Mouse (Mus musculus): ENCODE results near the gene Nt5c. TPM values are rescaled to one million over a fixed set of nuclear protein-coding genes. Genes with fewer than 3 reads are reported as not detected.
"Not testable (repeated sequence)": the region's sequence is repeated elsewhere in the genome, so short reads cannot be mapped to it uniquely, and the experiment has no call there.

Gene Nt5c
- total RNA-seq, 2 experiments from 2014 or later: 91.6 to 113 TPM

DNA sequence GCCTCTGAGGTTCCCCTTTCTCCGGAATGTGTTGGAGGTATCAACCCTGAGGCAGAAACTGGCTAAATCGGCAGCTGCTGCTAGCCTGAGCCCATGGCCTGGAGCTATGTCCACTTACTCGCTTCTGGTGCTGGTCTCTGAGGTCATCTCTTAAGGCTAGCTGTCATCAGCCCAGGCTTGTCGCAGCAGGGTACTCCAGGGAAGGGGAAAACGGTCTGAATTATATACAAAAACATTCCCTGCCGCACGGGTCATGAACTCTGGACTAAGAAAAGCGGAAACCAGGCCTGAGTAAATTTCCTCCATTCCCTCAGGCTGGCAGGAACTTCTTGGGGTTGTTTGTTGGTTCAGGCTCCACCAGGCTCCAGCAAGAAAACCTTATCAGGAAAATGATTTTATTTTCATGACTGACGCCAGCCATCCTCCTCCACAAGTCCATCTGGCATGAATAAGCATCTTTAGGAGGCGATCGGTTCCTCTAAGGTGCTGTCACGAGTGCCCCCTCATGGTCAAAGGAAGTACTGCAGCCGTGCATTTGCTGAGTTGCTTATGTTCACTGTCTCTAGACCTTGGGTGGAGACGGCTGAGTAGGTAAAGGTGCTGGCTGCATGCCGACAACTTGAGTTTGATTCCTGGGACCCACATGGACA lies 17.9 kb downstream of the Nt5c start:
- peak; percentile 87 to 89 for DNase-seq (ENCODE audit: low spot score in 2 of 2)

DNA sequence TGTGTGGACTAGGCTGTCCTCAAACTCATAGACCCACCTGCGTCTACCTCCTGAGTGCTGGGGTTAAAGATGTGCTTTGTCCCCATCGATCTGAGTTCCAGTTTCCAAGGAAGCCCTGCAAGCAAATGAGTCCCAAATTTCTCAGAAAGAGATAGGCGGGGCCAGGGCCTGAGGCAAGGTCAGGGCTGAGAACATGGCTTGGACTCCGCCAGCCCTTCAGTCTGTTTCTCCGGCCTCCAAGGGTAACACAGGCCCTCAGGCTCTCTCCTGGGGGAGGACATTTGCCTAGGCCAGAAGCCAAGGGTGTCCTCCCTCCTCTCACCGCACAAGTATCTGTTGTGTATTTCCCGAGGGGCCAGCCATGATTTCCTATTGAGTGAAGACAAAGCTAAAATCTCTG lies 19.5 kb downstream of the Nt5c start:
- DNase-seq (ENCODE audit: low spot score in 2 of 2): no peak

DNA sequence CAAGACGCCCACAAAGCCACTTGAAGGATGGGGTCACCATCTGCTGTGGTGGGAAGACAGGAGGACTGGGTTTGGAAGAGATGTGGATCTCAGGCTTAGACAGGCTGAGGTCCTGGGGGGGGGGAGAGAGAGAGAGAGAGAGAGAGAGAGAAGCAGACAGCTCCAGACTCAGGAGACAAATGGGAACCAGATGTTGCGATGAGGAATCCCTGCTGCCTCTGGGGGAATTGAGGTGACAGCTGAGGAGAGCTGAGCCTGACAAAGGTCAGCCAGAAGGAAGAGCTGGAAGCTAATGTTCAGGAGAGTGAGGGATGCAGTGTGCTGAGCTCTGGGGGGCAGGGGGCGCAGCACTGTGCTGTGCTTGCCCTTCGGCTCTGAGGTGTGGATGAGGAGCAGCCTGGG lies 24.4 kb downstream of the Nt5c start:
- no peak for DNase-seq (ENCODE audit: low spot score in 2 of 2)

DNA sequence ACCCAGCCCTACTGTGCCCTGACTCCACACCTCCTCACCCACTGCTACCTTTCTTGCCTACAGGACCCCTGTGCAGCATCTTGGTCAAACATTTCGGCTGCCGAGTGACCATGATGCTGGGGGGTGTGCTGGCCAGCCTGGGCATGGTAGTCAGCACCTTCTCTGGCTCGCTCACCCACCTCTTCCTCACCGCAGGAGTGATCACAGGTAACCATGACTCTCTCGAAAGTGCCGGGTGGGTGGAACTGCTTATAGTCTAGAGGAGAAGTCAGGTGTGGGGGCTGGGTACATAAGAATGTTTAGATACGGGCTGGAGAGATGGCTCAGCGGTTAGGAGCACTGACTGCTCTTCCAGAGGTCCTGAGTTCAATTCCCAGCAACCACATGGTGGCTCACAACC lies 26.8 kb downstream of the Nt5c start:
- no peak for DNase-seq (ENCODE audit: low spot score in 2 of 2)

DNA sequence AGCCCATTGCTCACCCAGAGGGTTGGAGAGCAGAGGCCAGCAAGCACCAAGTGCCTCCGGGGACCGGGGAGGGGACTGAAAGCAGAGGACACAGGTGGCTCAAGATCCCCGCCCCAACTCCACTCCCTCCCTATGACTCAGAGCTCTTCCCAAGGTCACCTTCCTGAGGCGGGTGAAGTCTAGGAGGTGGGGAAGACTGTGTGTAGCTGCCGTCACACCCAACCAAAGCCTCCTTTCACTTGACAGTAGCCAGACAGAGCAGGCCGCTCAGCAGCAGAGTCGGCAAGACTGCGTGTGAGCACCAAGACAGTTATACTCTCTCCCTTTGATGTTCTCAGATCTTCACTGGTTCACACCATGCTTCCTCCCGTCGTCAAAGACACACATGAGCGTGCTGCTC lies 28.3 kb downstream of the Nt5c start:
- no peak for DNase-seq (ENCODE audit: low spot score in 2 of 2)

DNA sequence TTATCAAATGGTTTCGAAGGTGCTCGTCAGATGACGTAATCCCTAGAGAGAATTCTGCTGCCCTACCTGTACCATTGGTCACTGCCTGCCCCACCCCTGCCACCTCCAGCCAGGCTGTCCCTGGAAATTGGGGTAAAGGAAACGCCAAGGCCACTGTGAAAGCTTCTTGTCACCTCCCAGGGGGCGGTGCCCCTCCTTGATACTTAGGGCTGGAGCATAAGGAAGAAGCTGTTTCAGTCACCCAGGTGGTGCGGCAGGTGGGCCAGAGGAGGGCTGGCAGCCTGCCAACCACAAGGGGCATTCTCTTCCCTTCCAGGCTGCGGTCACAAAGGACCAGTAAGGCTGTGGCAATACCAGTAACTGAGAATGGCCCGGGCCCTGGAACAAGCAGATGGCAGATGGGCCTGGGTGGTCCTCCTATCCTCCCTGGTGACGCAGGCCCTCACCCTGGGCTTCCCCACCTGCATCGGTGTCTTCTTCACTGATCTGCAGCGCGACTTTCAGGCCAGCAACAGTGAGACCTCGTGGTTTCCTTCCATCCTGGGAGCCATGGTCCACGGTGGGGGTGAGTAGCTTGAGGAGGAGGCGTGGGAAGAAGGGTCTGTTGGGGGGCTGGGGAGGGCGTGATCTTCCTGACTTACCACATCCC lies 29.3 kb downstream of the Nt5c start, which contains the start of gene Slc16a5:
Slc16a5 (plus strand) TSS at position 232 of the 649 bp plus-strand sequence.
- DNase-seq (ENCODE audit: low spot score in 2 of 2): no peak

DNA sequence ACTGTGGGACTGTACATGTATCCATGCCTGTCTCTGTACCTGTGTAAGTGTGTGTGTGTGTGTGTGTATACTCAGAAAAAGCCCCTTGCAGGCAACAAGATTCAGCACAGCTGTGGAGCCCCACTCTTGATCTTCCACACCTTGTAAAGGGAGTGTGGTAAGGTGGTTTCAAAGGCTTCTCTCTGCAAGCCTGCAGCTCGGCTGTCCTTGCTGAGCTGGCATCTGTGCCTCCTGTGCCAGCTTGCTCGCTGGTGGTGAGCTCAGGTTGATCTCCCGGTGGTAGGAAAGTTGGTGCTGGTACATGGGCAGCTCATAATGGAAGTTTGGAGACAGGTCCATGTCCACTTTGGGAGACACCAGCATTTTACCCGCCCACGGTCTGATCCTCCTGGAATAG lies 29.8 kb downstream of the Nt5c start:
- no peak for DNase-seq (ENCODE audit: low spot score in 2 of 2)

DNA sequence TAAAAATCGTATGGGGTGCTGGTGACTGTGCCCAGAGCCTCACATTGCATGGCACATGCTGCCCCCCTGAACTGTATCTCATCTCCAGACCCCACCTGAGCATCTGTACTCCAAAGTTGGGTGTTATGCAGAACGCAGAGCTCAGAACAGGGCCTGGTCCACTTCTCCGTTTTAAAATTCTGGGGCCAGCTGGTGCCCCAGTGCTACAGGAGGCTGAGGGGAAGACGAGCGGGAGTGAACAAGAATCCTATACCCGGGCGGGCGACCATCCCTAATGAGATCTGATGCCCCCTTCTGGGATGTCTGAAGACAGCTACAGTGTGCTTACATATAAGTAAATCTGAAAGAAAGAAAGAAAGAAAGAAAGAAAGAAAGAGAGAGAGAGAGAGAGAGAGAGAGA lies 30.7 kb downstream of the Nt5c start:
- no peak for DNase-seq (ENCODE audit: low spot score in 2 of 2)

DNA sequence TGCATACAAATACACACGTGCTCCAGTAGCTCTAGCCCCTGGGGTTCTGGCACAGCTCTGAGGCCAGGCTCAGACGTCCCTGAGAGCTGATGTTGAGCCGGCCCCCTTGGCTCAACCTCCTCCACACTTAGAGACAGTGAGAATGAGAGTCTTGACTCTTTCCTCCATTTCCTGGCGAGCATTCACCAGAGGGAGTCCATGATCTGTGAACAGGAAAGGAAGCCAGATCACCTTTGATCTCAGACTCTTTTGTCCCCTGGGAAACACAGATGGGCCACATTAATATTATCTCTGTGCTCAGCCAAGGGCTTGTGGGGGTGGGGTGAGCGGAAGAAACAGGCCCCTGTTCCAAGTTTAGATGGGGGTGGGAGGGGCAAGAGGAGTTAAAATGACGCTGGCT lies 34.3 kb downstream of the Nt5c start:
- DNase-seq (ENCODE audit: low spot score in 2 of 2): no peak

DNA sequence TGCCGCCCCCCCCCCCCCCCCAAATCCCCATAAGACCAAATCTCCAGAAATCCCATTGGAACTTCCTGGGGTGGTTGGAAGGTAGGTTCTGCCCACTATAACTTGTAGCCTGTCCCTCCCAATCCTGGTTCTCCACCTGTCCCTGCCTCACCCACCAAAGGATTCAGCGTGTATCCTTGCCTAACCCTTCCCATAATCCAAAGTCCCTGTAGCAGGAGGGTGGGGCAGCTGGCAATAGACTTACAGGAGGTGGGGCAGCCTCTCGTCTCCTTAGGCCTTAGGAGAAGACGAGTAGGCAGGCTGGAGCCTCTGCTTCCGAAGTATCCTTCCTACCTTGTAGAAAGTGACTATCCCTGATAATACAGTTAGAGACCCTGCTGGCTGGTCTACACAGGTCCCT lies 35.5 kb downstream of the Nt5c start:
- DNase-seq (ENCODE audit: low spot score in 2 of 2): no peak

DNA sequence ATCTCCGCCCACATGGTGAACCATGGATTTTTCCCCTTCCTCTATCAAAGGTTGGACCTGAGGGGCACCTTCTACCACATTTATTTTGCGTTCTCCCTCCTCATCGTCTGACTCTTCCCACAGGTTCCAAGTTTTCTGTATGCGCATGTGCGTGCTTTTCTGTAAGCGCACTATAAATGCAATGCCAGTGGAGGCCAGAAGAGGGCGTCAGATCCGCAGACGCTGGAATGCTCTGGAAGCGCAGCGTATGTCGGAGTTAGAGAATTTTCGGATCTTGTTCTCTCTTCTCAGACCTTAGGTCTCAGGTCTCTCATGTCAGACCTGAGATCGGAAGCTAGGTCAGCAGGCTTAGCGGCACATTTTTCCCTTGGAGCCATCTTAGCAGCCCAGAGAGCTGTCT lies 36.0 kb downstream of the Nt5c start:
- DNase-seq (ENCODE audit: low spot score in 2 of 2): no peak

DNA sequence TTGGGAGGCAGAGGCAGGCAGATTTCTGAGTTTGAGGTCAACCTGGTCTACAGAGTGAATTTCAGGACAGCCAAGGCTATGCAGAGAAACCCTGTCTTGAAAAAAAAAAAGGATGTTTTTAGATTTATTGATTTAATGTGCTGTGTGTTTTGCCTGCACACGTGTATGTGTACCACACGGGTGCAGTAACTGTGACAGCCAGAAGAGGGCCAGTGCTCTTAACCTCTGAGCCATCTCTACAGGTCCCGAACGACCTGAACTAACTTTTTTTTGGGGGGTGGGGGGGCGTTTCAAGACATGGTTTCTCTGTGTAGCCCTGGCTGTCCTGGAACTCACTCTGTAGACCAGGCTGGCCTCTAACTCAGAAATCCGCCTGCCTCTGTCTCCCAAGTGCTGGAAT lies 36.8 kb downstream of the Nt5c start:
- not testable (repeated sequence) for DNase-seq (ENCODE audit: low spot score in 2 of 2)

DNA sequence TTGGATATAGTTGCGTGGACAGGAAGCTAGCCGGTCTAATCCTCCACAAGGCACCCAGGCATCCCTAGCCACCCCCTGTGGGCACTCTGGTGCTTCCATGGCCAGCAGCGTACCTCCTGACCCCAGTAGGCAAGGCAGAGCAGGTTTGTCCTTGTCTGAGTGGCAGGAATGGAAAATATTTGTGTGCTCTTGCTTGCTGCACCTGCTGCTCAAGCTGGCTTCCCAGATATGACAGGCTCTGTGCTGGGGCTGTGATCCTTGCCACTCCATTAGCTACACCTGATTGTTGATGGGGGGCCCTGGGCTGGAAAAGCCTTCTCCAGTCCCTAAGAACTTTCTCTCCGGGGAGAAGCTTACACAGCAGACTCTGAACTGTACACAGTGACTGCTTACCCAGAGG lies 38.4 kb downstream of the Nt5c start:
- DNase-seq (ENCODE audit: low spot score in 2 of 2): no peak

DNA sequence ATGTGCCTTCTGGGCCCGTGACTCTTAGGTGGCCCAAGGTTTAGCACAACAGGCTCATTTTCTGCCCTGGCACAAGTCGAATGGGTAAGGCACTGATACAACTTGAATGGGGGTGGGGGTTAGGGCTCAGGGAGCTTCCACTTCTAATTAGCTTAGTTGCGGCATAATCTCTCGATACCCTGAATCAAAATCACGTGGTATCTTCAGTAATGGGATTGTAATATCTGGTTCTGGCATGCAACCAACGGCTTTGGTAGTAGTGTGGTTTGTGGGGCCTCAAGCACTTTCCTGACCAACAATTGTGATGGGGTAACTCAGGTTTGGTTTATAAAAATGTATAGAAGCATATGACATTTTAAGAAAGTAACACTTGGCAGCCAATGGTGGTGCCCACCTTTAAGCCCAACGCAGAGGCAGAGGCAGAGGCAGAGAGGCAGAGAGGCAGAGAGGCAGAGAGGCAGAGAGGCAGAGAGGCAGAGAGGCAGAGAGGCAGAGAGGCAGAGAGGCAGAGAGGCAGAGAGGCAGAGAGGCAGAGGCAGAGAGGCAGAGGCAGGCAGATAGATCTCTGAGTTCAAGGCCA lies 39.3 kb downstream of the Nt5c start:
- no peak for DNase-seq (ENCODE audit: low spot score in 2 of 2)

DNA sequence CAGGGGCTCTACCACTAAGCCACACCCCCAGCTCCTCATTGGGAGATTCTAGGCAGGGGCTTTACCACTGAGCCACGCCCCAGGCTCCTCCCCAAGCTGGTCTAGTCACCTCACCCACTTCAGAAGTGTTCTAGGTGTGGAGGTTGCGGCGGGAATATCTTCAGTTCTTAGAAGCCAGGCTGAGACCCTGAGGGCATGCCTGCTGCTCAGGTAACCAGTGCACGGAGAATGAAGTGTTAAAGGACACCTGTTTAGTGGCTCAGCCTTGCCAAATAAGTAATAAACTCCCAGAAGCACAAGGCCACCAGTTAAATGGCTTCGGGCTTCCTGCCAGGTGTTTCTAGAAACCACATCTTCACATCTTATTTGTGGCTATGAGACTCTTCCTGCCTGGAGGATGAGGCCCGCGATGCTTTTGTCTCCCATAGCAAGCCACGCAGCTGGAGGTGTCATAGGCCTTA lies 39.9 kb downstream of the Nt5c start:
- DNase-seq (ENCODE audit: low spot score in 2 of 2): no peak

DNA sequence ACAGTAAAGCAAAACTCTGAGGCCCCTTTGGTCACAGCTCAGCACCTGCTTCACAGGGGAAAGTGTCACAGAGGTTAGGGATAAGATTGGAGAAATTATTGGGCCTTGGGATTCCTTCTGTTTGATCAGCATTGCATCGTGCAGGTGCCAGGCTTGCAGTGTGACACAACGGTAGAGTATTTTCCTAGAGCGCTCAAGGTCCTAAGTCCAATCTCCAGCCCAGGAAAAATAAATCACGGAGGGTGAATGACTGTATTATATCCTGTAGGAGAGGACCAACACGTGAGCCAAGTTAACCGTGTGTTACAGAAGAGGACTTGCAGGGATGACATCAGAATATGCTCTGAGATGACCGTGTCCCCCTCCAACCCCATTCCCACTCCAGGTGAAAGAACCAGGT lies 41.5 kb downstream of the Nt5c start:
- no peak for DNase-seq (ENCODE audit: low spot score in 2 of 2)

DNA sequence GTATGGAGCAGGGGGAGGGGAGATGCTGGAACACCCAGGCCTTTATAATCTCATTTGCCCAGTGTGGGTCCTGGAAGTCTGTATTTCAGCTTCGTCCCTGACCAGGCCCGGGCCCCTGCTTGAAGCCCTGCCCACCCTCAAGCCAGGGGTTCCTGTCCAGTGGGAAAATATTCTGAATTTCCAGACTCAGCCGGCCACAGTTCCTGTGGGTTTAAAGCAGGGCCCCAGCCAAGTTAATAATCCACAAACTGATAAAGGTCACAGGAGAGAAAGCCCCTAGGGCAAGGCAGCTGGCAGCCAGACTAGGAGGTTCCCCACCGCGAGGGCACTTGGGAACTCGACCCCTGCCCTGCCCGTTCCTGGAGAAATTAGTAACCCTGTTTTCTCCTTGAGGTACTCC lies 42.7 kb downstream of the Nt5c start:
- DNase-seq (ENCODE audit: low spot score in 2 of 2): no peak

DNA sequence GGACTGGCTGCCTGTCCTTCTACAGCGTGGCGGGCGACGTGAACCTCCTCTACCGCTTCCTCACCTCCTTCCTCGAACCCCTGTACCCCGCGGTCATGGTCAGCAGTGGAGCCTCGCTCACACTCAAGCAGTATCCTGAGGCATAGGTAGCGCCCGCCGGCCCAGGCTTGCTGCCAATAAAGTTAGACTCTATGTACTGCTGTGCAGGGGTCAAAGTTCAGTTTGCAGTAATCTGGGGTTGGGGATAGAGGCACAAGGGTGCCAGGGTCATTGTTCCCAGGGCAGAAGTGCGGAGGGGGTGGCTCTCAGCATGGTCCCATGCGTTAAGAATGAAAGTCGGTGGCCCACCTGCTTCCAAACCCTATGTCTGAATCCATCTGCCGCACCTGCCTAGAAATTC lies 43.6 kb downstream of the Nt5c start:
- DNase-seq (ENCODE audit: low spot score in 2 of 2): no peak

DNA sequence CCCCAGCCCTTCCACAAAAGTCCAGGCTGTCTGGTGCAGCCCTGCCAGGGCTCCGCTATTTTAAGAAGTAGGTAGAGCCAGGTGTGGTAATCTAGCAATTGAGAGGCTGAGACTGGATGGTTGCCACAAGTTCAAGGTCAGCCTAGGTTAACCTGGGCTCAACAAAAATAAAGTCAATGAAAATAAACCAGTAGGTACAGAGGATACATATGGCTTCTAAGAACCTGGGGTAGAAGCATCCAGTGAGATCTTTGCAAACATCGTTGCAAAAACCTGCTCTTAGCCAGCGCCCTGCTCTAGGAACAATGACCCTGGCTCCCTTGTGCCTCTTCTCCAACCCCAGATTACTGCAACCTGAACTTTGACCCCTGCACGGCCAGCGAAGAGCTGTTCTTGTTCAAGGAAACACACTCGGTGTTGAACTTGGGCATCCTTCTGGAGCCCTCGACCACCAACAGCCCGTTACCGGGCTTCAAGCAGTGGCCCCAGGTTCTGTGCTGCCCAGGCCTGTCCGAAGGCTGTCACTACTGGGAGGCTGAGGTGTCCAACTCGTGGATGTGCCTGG lies 44.3 kb downstream of the Nt5c start:
- DNase-seq (ENCODE audit: low spot score in 2 of 2): no peak

DNA sequence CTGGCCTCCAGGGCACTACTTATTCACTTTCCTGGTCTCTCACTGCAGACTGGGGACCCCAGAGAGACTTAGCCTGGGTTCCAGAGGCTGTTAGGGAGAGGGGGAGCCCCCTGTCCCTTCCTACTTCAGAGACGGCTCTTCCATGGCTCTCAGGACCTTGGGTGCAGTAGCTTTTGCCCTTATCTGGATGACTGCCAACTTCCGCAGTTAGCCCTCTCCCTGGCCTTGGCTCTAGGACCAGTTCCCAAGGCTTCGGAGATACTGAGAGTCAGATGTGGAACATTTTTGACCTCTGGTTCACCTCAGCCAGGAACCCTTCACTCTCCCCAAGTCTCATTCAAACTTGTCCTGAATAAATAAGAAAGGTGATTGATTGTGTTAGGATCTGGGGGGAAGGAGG lies 44.8 kb downstream of the Nt5c start:
- no peak for DNase-seq (ENCODE audit: low spot score in 2 of 2)

DNA sequence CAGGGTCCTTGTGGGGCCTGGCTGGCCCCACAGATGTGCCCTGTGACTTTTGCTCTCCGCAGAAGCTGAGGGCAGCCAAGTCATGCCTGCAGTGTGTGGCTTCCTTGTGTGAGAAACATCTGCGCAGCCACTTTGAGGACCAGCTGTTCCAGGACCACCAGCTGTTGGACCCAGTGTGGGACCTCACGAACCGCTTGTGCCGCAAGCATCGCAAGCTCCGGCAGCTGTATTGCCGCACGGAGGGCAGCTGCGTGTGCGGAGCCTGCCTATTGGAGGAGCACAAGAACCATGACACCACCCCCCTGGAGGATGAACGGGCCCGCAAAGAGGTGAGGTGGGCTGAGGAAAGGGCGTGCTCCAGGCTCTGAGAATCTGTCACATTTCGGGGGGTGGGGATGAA lies 50.2 kb downstream of the Nt5c start:
- no peak for DNase-seq (ENCODE audit: low spot score in 2 of 2)
